Mouse (Mus musculus) cerebellum, adult 11-12 months (tissue): Measurements from ENCODE around the gene Tnnt3.
A peak's percentile ranks its signal among the peaks of the same experiment; 100 is the strongest.

Experiments
- DNase-seq: peaks from one replicate; pipeline ENCODE4 v3.0.0; 2022

Tnnt3 gene

GRCm38 (mm10) chr7:142509518-142509917, 10.9 kb downstream of the Tnnt3 start:
- no peak for DNase-seq

GRCm38 (mm10) chr7:142510021-142510777, 11.6 kb downstream of the Tnnt3 start:
- no peak for DNase-seq

- DNase-seq, result no peak
Observed at GRCm38 (mm10) chr7:142514048-142514447, 15.4 kb downstream of the Tnnt3 start.

GRCm38 (mm10) chr7:142516221-142516978, 17.8 kb downstream of the Tnnt3 start:
- no peak for DNase-seq

GRCm38 (mm10) chr7:142517531-142517930, 18.9 kb downstream of the Tnnt3 start:
- DNase-seq, result no peak

GRCm38 (mm10) chr7:142520331-142520730, 21.7 kb downstream of the Tnnt3 start:
- DNase-seq, result no peak

- DNase-seq, result no peak
Observed at GRCm38 (mm10) chr7:142522352-142522751, 23.7 kb downstream of the Tnnt3 start.

- no peak for DNase-seq
Observed at GRCm38 (mm10) chr7:142523200-142523990, 24.8 kb downstream of the Tnnt3 start.

- no peak for DNase-seq
Observed at GRCm38 (mm10) chr7:142525342-142526178, 26.9 kb downstream of the Tnnt3 start.

GRCm38 (mm10) chr7:142529350-142529749, 30.7 kb downstream of the Tnnt3 start:
- DNase-seq, result no peak

- DNase-seq, result peak; percentile 38
Observed at GRCm38 (mm10) chr7:142531973-142532521, 33.4 kb downstream of the Tnnt3 start.

- no peak for DNase-seq
Observed at GRCm38 (mm10) chr7:142532671-142533058, 34.0 kb downstream of the Tnnt3 start, which contains the start of gene Mrpl23. Gene Mrpl23 (plus strand): TSS chr7:142532686.

GRCm38 (mm10) chr7:142533059-142533855, 34.6 kb downstream of the Tnnt3 start:
- DNase-seq, result peak; percentile 88

- DNase-seq, result peak; percentile 20
Observed at GRCm38 (mm10) chr7:142535116-142535515, 36.5 kb downstream of the Tnnt3 start.

GRCm38 (mm10) chr7:142535832-142536231, 37.2 kb downstream of the Tnnt3 start:
- DNase-seq, result no peak

GRCm38 (mm10) chr7:142537181-142537580, 38.5 kb downstream of the Tnnt3 start:
- DNase-seq, result no peak

- DNase-seq, result peak; percentile 51
Observed at GRCm38 (mm10) chr7:142537879-142538278, 39.2 kb downstream of the Tnnt3 start.

GRCm38 (mm10) chr7:142538291-142538690, 39.7 kb downstream of the Tnnt3 start:
- DNase-seq, result no peak

GRCm38 (mm10) chr7:142538766-142539165, 40.1 kb downstream of the Tnnt3 start:
- no peak for DNase-seq

GRCm38 (mm10) chr7:142539828-142540227, 41.2 kb downstream of the Tnnt3 start:
- no peak for DNase-seq

GRCm38 (mm10) chr7:142542771-142543303, 44.2 kb downstream of the Tnnt3 start:
- no peak for DNase-seq
